Mouse (Mus musculus): Measurements from ENCODE around the gene Stac2.

DNA sequence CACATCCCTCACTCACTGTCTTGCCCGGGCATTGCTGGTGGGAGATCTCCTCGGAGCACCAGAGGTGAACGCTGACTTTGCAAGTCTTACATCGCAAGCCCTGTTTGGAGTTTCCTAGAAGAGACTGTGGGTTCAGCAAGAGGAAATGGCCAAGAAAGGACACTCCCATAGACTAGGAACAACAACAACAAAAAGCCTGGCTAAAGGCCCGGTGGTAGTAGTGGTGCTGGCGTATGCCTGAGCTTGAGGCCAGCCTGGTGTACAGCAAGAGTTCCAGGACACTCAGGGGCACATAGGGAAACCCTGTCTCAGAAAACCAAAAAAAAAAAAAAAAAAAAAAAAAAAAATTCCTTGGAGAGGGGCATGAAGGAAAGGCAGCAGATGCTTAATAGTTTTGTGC, 10.5 kb downstream of the Stac2 start:
- TF ChIP-seq POLR2A (IDR thresholded peaks at IDR 0.05; ENCODE audit: borderline replicate concordance, control insufficient read depth, low read depth, low read length) (no peak), CTCF (IDR thresholded peaks at IDR 0.05; ENCODE audit: control insufficient read depth, insufficient read depth, low read length) (no peak)

Data from bone marrow, adult 2 months (tissue).